Mouse (Mus musculus) embryonic facial prominence, embryonic 14.5 days (tissue): Measurements from ENCODE around the gene Mipep. TPM values are rescaled to one million over a fixed set of nuclear protein-coding genes. Genes with fewer than 3 reads are reported as not detected.

Experiments
- ATAC-seq: fragments of 200-750 bp; cut with Nextera tagmentation; 2 replicates; pipeline ENCODE4 v1.8.0; 2017; ENCODE audit warnings: low read depth, moderate number of reproducible peaks, moderate TSS enrichment
- DNase-seq: peaks from one replicate; pipeline ENCODE4 v3.0.0-alpha.2; 2015; ENCODE audit warnings: low spot score
- H3K27ac ChIP-seq: fragments of 300-500 bp; sonication (generic); replicated peaks from 2 replicates; pipeline ENCODE4 v1.5.1; 2014; ENCODE audit warnings: low read depth, mild to moderate bottlenecking, low read length, moderate library complexity
- H3K27me3 ChIP-seq: fragments of 300-500 bp; sonication (generic); replicated peaks from 2 replicates; pipeline ENCODE4 v1.6.1; 2014; ENCODE audit warnings: low read length; ENCODE audit not compliant: control insufficient read depth, insufficient read depth
- H3K36me3 ChIP-seq: fragments of 300-500 bp; sonication (generic); 2 replicates; pipeline ENCODE4 v1.6.1; 2014; ENCODE audit warnings: low read length, mixed read lengths; ENCODE audit not compliant: control insufficient read depth, insufficient read depth
- H3K4me1 ChIP-seq: fragments of 300-500 bp; sonication (generic); 2 replicates; pipeline ENCODE4 v1.6.1; 2014; ENCODE audit warnings: antibody characterized with exemption, low read length; ENCODE audit not compliant: control insufficient read depth, insufficient read depth
- H3K4me2 ChIP-seq: fragments of 300-500 bp; sonication (generic); 2 replicates; pipeline ENCODE4 v1.6.1; 2014; ENCODE audit warnings: low read depth, mild to moderate bottlenecking, low read length, moderate library complexity, mixed read lengths
- H3K4me3 ChIP-seq: fragments of 300-500 bp; sonication (generic); 2 replicates; pipeline ENCODE4 v1.5.1; 2014; ENCODE audit warnings: low read depth, mild to moderate bottlenecking, low read length
- H3K9ac ChIP-seq: fragments of 300-500 bp; sonication (generic); 2 replicates; pipeline ENCODE4 v1.6.1; 2014; ENCODE audit warnings: low read depth, mild to moderate bottlenecking, low read length, moderate library complexity, mixed read lengths
- H3K9me3 ChIP-seq: fragments of 300-500 bp; sonication (generic); 2 replicates; pipeline ENCODE4 v1.6.1; 2016; ENCODE audit warnings: low read length; ENCODE audit not compliant: control insufficient read depth
- WGBS: fragments of 180-500 bp; shearing (Covaris S2); extraction: QIAGEN DNeasy Blood & Tissue Kit; methylation state at CpG from one replicate; pipeline ENCODE4 v1.1.7; 2014; 5-methylcytosine and 5-hydroxymethylcytosine counted together
- polyA plus RNA-seq: library from polyadenylated mRNA; unstranded; fragments of >200 nt; fragmentation: Nextera tagmentation; extraction: Ambion mirVana; gene quantifications from 2 replicates; pipeline ENCODE4 v1.2.1, GENCODE M21; 2014

Gene Mipep
- polyA plus RNA-seq, 1 experiment from 2014 or later = 23.5 TPM

DNA sequence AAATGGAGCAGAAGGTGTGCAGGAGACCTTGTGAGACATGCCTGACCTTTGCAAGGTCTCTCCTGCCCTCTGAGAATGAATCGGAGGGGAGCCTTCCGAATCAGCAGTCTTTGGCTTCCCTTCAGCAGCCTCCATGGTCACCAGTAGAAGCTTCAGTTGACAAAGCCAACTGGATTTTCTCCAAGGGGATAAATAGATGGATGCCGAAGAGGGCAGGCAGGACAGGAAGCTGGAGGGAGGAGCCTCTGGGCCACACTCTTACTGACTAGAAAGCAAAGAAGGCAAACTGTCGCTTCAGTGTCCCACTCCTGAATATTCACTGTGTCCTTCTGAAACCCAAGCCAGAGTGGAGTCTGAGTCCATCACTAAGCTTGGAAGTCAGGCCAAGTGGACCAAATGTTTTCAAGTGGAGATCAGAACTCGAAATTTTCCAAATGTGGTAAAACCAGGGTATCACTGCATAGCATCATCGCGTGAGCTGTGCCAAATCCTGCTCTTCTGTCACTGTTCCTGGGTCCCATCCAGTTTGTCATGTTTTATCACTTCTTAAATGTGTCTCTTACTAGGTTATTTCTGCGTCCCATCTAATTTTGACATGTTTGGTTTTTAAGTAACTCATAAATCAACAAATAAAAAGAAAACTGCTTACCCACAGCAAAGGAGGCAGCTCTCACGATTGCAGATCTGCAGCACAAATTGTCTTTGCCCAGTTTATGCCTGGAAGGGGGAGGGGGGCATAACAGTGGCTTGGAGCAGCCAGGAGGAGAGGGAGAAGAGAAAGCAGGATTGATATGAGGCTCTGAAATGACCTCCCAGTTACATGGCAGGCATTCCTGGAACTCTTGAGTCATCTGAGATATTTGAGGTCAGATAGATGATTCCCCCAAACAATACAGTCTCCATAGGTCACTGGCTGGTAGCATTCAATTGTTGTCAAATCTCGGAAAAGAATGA, 122.3 kb downstream of the Mipep start:
- Histone ChIP-seq H3K9me3 (no peaks in the 10 kb centered on the region), H3K27me3 (no peaks in the 10 kb centered on the region), H3K27ac (no peak overlapping the region), H3K9ac (no peak overlapping the region), H3K36me3 (0 out of 2 replicates have a peak, but pooled peaks cover 7% of the 10 kb centered on the region), H3K4me3 (no peak overlapping the region), H3K4me1 (peaks cover 3% of the 10 kb centered on the region; the same call in 1 of the 2 replicates), H3K4me2 (no peak overlapping the region)
- ATAC-seq = no peak
- DNase-seq = no peak
- 84% methylated on average over 10 of the region's 10 CpGs for WGBS

DNA sequence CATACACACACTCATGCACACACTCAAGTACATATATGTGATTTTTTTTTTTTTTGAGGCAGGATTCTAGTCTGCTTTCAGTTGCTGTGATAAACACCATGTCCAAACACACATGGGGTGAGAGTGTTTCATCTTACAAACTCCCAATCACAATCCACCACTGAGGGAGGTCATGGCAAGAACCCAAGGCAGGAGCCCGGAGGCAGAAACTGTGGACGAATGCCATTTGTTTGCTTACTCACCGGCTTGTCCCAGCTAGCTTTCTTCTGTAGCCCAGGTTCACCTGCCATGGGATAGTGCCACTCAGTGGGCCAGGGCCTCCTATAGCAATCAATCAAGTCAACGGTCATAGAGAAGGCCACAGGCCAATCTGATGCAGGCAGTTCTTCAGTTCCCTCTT, 125.0 kb downstream of the Mipep start:
- Histone ChIP-seq H3K36me3 (0 out of 2 replicates have a peak, but pooled peaks cover 2% of the 10 kb centered on the region), H3K9me3 (no peaks in the 10 kb centered on the region), H3K4me3 (no peak overlapping the region), H3K4me2 (no peak overlapping the region), H3K9ac (no peak overlapping the region), H3K27ac (no peak overlapping the region), H3K4me1 (peaks cover 3% of the 10 kb centered on the region), H3K27me3 (no peaks in the 10 kb centered on the region)
- 84% methylated on average over 4 of the region's 4 CpGs for WGBS
- no peak for ATAC-seq
- no peak for DNase-seq

DNA sequence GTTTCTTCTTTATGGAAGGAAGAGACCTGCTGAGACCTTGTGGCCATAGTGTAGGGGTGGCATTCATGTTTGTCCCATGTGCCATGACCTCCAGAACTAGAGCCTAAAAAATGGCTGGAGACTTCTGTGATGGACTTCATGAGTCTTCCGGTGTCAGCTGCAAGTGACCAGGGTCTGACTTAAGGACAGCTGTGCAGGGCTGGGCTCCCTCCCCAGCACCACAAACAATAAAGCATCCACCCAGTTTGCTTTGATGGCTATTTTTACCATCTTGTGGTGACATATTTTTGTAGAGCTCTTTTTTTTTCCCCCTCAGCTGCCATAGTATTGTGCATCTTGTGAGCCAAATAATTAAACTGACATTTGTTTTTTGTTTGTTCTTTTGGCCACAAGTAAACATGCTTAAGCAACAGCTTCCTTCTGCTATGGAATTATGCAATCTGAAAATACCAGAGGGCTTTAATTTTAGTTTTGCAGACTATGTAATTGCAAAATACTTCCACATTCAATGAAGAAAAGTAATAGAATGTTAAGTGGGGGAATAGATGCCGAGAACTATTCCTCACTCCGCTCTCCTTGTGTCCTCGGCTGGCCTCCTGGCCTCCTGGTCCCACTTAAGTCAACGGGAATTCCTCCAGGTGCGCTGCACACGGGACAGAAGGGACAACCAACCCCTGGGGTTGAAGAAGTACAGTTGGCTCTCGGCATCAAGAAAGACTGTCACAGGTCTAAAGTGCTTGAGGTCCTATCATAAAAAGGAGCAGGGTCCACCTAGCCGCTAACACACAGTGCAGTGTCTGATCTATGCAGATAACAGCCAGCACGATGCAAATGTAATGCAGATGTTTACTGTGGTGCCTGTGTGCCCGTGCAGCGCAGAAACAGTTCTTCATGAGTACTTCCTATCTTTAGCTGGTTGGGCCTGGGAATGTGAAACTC, 126.4 kb downstream of the Mipep start:
- Histone ChIP-seq H3K27ac (no peak overlapping the region; the same call in 1 of the 2 replicates), H3K4me1 (peaks cover 3% of the 10 kb centered on the region), H3K4me3 (no peak overlapping the region), H3K9ac (no peak overlapping the region), H3K36me3 (no peaks in the 10 kb centered on the region), H3K4me2 (no peak overlapping the region), H3K27me3 (no peaks in the 10 kb centered on the region), H3K9me3 (no peaks in the 10 kb centered on the region)
- WGBS = 65% methylated on average over 12 of the region's 12 CpGs
- peak; percentile 37 for DNase-seq
- ATAC-seq = no peak

DNA sequence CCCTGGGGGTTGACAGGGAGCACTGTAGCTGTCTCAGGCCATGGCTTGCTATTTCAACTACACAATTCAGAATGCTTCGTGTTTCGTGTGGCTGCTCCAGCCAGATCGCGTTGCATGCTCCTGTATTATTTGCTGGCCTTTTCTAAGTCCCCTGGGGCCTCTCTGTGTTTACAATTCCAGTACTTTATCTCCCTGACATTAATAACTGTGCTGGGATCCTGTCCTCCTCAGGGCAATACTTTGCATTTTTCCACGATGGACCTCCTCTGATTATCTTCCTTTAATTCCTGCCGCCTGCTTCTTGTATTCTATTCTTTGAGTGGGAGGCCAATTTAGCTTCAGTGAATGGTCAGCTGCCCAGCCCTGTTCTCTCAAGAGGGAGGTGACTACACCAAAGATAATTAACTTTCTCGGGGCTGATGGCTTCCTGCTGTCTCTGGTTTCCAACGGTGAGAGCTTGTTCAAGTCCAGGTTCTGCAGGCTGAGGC, 128.7 kb downstream of the Mipep start:
- Histone ChIP-seq H3K27ac (no peak overlapping the region), H3K36me3 (no peaks in the 10 kb centered on the region), H3K9ac (no peak overlapping the region), H3K4me2 (no peak overlapping the region), H3K9me3 (peaks cover 6% of the 10 kb centered on the region; the same call in 1 of the 2 replicates), H3K4me3 (no peak overlapping the region), H3K27me3 (no peaks in the 10 kb centered on the region), H3K4me1 (peaks cover 7% of the 10 kb centered on the region)
- 22% methylated on average over 8 of the region's 8 CpGs for WGBS
- DNase-seq (no peak), ATAC-seq (no peak)

DNA sequence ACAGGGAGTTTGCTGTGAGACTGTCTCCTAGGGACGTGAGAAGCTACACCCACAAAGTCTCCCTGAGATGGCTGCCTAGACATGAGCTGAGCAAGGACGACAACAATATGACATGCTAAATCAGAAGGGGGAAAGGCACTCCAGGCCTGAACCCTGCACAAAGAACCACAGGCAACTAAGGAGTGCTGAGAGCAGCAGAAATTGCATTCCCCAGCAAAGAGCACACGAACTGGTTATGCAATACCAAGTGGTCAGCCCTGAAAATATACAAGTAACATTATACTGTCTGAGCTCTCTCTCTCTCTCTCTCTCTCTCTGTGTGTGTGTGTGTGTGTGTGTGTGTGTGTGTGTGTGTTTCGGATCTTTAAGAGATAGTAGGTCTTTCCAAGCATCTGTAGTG, 132.3 kb downstream of the Mipep start:
- peak; percentile 77; the same call in 1 of the 2 replicates for ATAC-seq
- H3K4me2 ChIP-seq = no peak overlapping the region
- no peak overlapping the region for H3K4me3 ChIP-seq
- WGBS = 22% methylated on average over 4 of the region's 4 CpGs
- no peaks in the 10 kb centered on the region for H3K36me3 ChIP-seq
- H3K27ac ChIP-seq = peak overlapping the region; percentile 49
- H3K4me1 ChIP-seq = peaks cover 4% of the 10 kb centered on the region; the same call in 1 of the 2 replicates
- DNase-seq = peak; percentile 71
- peaks cover 6% of the 10 kb centered on the region; the same call in 1 of the 2 replicates for H3K9me3 ChIP-seq
- H3K27me3 ChIP-seq = no peaks in the 10 kb centered on the region
- H3K9ac ChIP-seq = no peak overlapping the region

DNA sequence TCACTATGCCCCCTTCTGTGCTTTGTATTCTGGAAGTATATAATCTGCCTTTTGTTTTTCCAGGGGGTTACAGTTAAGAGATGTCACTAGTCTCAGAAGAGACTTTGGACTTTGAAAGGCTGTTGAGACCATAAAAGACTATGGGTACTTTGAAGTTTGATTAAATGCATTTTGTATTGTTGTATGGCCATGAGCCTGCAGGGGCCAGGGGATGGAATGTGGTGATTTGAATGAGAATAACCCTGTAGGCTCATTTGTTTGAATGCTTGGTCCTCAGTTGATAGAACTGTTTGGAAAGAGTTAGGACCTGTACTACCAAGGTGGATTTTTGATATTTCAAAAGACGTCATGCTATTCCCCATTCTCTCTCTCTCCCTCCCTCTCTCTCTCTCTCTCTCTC, 141.6 kb downstream of the Mipep start:
- Histone ChIP-seq H3K36me3 (no peaks in the 10 kb centered on the region), H3K4me3 (no peak overlapping the region), H3K9me3 (no peaks in the 10 kb centered on the region), H3K9ac (no peak overlapping the region), H3K4me1 (no peaks in the 10 kb centered on the region), H3K27ac (no peak overlapping the region), H3K4me2 (no peak overlapping the region), H3K27me3 (no peaks in the 10 kb centered on the region)
- 50% methylated on average over 1 of the region's 1 CpGs for WGBS
- ATAC-seq = no peak
- no peak for DNase-seq

DNA sequence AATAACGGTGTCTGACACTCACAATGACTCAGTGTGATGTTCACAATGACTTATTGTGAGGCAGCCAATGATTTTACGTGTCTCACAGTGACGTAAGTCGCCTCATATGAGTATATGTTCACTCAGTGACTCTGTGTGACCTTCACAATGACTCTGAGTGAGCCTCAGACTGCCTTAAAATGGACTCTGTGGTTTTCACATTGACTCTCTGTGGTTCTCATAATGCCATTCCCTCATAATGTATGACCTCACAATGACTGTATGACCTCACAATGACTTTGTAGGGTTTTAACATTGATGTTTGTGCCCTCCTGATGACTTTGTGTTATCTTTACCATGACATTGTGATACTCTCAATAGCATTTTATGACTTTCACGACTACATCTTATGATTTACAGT, 151.3 kb downstream of the Mipep start:
- H3K4me1 ChIP-seq = no peaks in the 10 kb centered on the region
- H3K36me3 ChIP-seq = no peaks in the 10 kb centered on the region
- H3K27ac ChIP-seq = no peak overlapping the region
- H3K9ac ChIP-seq = no peak overlapping the region
- ATAC-seq = no peak
- 80% methylated on average over 5 of the region's 5 CpGs for WGBS
- no peaks in the 10 kb centered on the region for H3K9me3 ChIP-seq
- H3K27me3 ChIP-seq = no peaks in the 10 kb centered on the region
- no peak overlapping the region for H3K4me2 ChIP-seq
- no peak overlapping the region for H3K4me3 ChIP-seq
- no peak for DNase-seq

DNA sequence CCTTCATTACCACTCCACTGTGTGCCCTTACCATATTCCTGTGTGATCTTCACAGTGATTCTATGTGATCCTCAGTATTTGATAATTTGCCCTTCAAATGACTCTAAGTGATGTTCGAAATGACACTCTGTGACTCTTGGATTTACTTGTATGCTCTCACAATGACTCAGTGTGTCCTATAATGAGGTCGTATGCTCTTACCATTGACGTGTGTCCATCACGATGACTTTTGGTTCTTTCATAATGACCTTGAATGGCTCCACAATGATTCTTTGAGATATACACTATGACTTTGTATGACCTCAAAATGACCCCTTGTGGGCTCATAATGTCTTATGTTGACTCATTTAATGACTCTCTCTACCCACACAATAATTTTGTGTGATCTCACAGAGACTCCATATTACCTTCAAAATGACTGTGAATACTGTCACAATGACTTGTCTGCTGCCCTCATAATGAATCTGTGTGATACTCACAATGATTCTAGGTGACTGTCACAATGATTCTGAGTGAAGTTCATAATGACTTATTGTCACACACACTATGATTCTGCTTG, 153.2 kb downstream of the Mipep start:
- no peaks in the 10 kb centered on the region for H3K4me1 ChIP-seq
- no peaks in the 10 kb centered on the region for H3K36me3 ChIP-seq
- H3K27ac ChIP-seq = no peak overlapping the region
- ATAC-seq (no peak), DNase-seq (no peak)
- no peak overlapping the region for H3K4me2 ChIP-seq
- H3K27me3 ChIP-seq = no peaks in the 10 kb centered on the region
- WGBS = 93% methylated on average over 4 of the region's 4 CpGs
- no peak overlapping the region for H3K9ac ChIP-seq
- no peaks in the 10 kb centered on the region for H3K9me3 ChIP-seq
- H3K4me3 ChIP-seq = no peak overlapping the region
